Mouse (Mus musculus) liver, postnatal 0 days (tissue): ENCODE measurements around the gene Cry2.

Source experiments
- CTCF ChIP-seq: sonication (generic); IDR thresholded peaks from 2 replicates; pipeline ENCODE4 v1.5.1; 2016; ENCODE audit warnings: antibody characterized with exemption, low read depth
- EP300 ChIP-seq: IDR thresholded peaks from 2 replicates; pipeline ENCODE4 v1.6.1; 2016; ENCODE audit warnings: antibody characterized with exemption, low read depth, mild to moderate bottlenecking

DNA sequence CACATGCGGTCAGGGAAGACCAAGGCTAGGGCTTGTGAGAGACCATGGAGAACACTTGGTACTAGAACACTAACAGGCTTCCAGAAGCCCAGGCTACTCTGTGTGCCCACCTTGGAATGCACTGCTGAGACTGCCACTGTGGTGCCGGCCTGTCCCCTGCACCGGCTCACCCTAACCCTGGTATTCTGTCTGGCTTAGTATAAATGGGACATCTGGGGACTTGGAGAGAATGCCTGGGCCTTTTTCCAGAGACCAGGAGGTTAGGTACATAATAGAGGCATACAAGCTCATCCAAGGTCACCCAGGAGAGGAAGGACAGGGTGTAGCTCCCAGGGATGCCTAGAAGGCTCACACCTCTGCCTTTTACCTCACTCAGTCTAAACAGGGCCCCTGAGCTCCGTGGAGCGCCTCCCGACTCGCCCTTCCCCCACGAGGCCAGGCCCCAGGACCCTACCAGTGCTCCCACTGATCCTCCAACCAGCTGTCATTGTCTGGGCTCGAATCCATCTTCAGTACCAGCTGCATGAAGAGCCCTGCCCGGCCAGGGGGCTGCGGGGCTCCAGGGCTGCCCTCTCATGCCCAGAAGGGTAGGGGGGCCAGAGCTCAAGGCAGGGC is 42.0 kb downstream of the Cry2 start:
- no peak for TF ChIP-seq CTCF
- no peak for TF ChIP-seq EP300
